Mouse (Mus musculus): ENCODE results near the gene Lrrc1. TPM values are rescaled to one million over a fixed set of nuclear protein-coding genes. Genes with fewer than 3 reads are reported as not detected.

Gene Lrrc1
- polyA plus RNA-seq, 1 experiment from 2014 or later = 22.1 TPM

DNA sequence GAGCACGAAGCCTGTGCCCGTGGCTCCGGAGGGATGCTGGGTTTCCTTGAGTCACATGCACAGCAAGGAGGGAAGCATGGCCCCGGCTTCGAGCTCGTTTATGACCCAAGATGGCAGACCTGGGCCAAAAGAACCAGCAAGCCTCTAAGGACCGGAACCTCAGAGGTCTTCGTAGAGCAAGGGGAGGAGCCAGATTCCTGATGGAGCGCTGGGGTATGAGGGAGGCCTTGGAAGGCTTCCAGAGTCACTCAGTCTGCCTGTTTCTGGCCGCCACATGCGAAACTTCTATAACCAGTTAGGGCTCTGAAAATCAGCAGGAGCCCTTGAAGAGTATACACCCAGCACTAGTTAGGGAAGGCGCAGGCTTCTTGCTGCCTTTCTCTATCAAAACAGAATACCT is 159.1 kb downstream of the Lrrc1 start:
- WGBS = 81% methylated on average over 12 of the region's 12 CpGs
- H3K9me3 ChIP-seq (replicated peaks; ENCODE audit: low read length) = no peaks in the 10 kb centered on the region
- no peaks in the 10 kb centered on the region for H3K36me3 ChIP-seq (ENCODE audit: insufficient read depth, low read length)
- ATAC-seq (replicated peaks; ENCODE audit: low FRiP score, low read depth) = no peak
- no peaks in the 10 kb centered on the region for H3K27me3 ChIP-seq (ENCODE audit: insufficient read depth, low read length)
- no peak overlapping the region for H3K4me3 ChIP-seq (replicated peaks; ENCODE audit: low read depth, low read length)
- no peak overlapping the region for H3K27ac ChIP-seq
- no peak overlapping the region for H3K4me2 ChIP-seq (ENCODE audit: low read length)
- no peak overlapping the region for H3K9ac ChIP-seq (ENCODE audit: low read depth, low read length)
- H3K4me1 ChIP-seq (replicated peaks; ENCODE audit: insufficient read depth, low read length) = no peaks in the 10 kb centered on the region
- no peak for TF ChIP-seq CTCF (IDR thresholded peaks at IDR 0.05; ENCODE audit: low read depth)
- no peak for DNase-seq (ENCODE audit: low spot score)

DNA sequence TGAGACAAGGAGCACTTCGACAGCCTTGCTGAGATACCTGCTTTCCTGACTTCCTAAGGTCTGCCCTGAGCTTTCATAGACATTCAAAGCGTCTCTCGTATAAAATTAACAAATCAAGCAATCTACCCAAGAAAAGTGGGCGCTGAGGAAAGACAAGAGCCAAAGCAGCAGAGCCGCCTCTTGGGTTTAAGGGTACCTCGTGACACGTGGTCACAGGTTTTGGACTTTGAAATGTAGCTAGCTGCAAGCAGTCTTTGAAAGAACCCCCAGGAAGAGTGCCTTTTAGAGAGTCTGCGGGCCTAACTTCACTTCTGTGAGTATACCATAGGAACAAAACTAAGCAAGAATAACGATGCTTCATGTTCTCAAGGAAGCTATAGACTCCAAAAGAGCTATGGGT is 160.0 kb downstream of the Lrrc1 start:
- no peak for DNase-seq (ENCODE audit: low spot score)
- H3K9me3 ChIP-seq (replicated peaks; ENCODE audit: low read length) = no peaks in the 10 kb centered on the region
- H3K9ac ChIP-seq (ENCODE audit: low read depth, low read length) = no peak overlapping the region
- H3K4me2 ChIP-seq (ENCODE audit: low read length) = no peak overlapping the region
- H3K36me3 ChIP-seq (ENCODE audit: insufficient read depth, low read length) = no peaks in the 10 kb centered on the region
- no peaks in the 10 kb centered on the region for H3K27me3 ChIP-seq (ENCODE audit: insufficient read depth, low read length)
- no peak for TF ChIP-seq CTCF (IDR thresholded peaks at IDR 0.05; ENCODE audit: low read depth)
- no peak for ATAC-seq (replicated peaks; ENCODE audit: low FRiP score, low read depth)
- WGBS = 85% methylated on average over 9 of the region's 9 CpGs
- H3K27ac ChIP-seq = no peak overlapping the region
- no peak overlapping the region for H3K4me3 ChIP-seq (replicated peaks; ENCODE audit: low read depth, low read length)
- H3K4me1 ChIP-seq (replicated peaks; ENCODE audit: insufficient read depth, low read length) = no peaks in the 10 kb centered on the region

DNA sequence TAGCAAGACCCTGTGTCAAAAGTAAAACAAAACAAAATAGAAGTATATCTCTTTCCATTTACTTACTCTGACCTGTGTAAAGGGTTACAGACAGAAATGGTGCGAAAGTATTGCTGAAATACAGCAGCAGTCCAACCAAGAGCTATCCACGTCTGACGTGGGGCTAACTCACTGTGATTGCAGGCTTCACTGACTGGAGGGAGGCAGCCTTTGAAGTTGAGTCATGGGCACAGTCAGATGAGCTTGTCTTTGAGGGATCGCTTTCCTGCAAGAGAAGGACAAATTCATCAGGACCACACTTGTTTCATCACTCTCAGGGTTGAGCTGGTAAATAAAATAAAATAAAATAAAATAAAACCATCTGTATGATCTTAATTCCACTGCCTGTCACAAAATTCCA is 160.7 kb downstream of the Lrrc1 start:
- ATAC-seq (replicated peaks; ENCODE audit: low FRiP score, low read depth) (no peak), DNase-seq (ENCODE audit: low spot score) (no peak)
- no peak overlapping the region for H3K27ac ChIP-seq
- no peaks in the 10 kb centered on the region for H3K4me1 ChIP-seq (replicated peaks; ENCODE audit: insufficient read depth, low read length)
- no peaks in the 10 kb centered on the region for H3K27me3 ChIP-seq (ENCODE audit: insufficient read depth, low read length)
- H3K36me3 ChIP-seq (ENCODE audit: insufficient read depth, low read length) = no peaks in the 10 kb centered on the region
- TF ChIP-seq CTCF (IDR thresholded peaks at IDR 0.05; ENCODE audit: low read depth) = no peak
- H3K4me3 ChIP-seq (replicated peaks; ENCODE audit: low read depth, low read length) = no peak overlapping the region
- H3K9me3 ChIP-seq (replicated peaks; ENCODE audit: low read length) = no peaks in the 10 kb centered on the region
- WGBS = 41% methylated on average over 4 of the region's 4 CpGs
- no peak overlapping the region for H3K4me2 ChIP-seq (ENCODE audit: low read length)
- H3K9ac ChIP-seq (ENCODE audit: low read depth, low read length) = no peak overlapping the region

DNA sequence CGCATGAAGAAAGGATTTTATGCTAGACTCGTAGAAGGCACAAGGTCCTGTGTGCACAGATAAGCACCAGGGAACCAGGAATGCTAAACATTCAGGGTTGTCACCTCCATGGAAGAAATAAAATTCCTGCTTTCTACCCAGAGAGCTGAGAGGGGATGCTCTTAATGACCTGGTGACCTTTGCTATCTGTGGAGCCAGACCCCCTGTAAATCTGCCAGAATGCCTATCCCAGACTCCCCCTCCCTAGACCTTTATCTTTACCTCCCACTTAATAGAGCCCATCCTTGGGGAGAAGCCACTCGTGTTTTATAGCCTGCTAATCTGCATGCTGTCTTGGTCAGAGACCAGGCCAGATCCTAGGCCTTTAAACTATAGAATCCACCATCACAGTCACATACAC is 162.2 kb downstream of the Lrrc1 start:
- H3K27ac ChIP-seq = no peak overlapping the region
- 46% methylated on average over 3 of the region's 3 CpGs for WGBS
- H3K4me2 ChIP-seq (ENCODE audit: low read length) = no peak overlapping the region
- no peaks in the 10 kb centered on the region for H3K4me1 ChIP-seq (replicated peaks; ENCODE audit: insufficient read depth, low read length)
- no peak overlapping the region for H3K4me3 ChIP-seq (replicated peaks; ENCODE audit: low read depth, low read length)
- no peak overlapping the region for H3K9ac ChIP-seq (ENCODE audit: low read depth, low read length)
- H3K36me3 ChIP-seq (ENCODE audit: insufficient read depth, low read length) = no peaks in the 10 kb centered on the region
- no peaks in the 10 kb centered on the region for H3K27me3 ChIP-seq (ENCODE audit: insufficient read depth, low read length)
- ATAC-seq (replicated peaks; ENCODE audit: low FRiP score, low read depth) (no peak), DNase-seq (ENCODE audit: low spot score) (no peak)
- no peak for TF ChIP-seq CTCF (IDR thresholded peaks at IDR 0.05; ENCODE audit: low read depth)
- no peaks in the 10 kb centered on the region for H3K9me3 ChIP-seq (replicated peaks; ENCODE audit: low read length)

DNA sequence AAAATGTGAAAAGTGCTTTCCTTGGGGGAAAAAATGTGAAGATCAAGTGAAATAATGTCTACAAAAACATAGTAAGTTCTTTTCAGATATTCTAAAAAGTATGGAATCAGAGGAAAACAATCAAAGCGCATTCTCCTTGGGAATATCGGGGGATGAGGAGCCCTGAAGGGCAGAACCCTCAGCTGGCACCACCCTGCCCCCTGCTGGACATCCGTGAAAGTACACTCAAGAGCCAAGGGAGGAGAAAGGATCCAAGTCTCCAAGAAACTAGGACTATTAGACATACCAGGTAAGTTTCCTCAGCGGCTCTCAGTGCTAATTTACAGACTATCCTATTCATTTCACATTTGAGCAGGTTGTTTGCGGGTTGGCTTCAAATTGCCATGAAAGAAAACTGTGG is 163.1 kb downstream of the Lrrc1 start:
- Histone ChIP-seq H3K27ac (no peak overlapping the region), H3K9ac (ENCODE audit: low read depth, low read length) (no peak overlapping the region), H3K4me1 (replicated peaks; ENCODE audit: insufficient read depth, low read length) (no peaks in the 10 kb centered on the region), H3K9me3 (replicated peaks; ENCODE audit: low read length) (no peaks in the 10 kb centered on the region), H3K27me3 (ENCODE audit: insufficient read depth, low read length) (no peaks in the 10 kb centered on the region), H3K36me3 (ENCODE audit: insufficient read depth, low read length) (no peaks in the 10 kb centered on the region), H3K4me2 (ENCODE audit: low read length) (no peak overlapping the region), H3K4me3 (replicated peaks; ENCODE audit: low read depth, low read length) (no peak overlapping the region)
- 14% methylated on average over 5 of the region's 5 CpGs for WGBS
- DNase-seq (ENCODE audit: low spot score) (peak; percentile 74), ATAC-seq (replicated peaks; ENCODE audit: low FRiP score, low read depth) (no peak)
- peak; percentile 93 for TF ChIP-seq CTCF (IDR thresholded peaks at IDR 0.05; ENCODE audit: low read depth)

Small RNAs within 50 kb of the gene (microRNA-seq; reads per million reads assigned to microRNA genes)
- not detected for gene Gm25250

Other genes with a start within 250 kb of the Lrrc1 start
- gene Mlip, start 191.9 kb downstream of the Lrrc1 start, polyA plus RNA-seq (2015; fragmentation: Nextera tagmentation; extraction: Ambion mirVana) = 0.12 and 0.23 TPM in 2 replicates
- gene Klhl31, start 91.6 kb upstream of the Lrrc1 start, polyA plus RNA-seq (2015; fragmentation: Nextera tagmentation; extraction: Ambion mirVana) = 0.49 and 0.56 TPM in 2 replicates
- 41.7 and 44.6 TPM in 2 replicates for gene Gclc, start 209.7 kb upstream of the Lrrc1 start, polyA plus RNA-seq (2015; fragmentation: Nextera tagmentation; extraction: Ambion mirVana)

Data from kidney, postnatal 0 days (tissue).